Mouse (Mus musculus) erythroid progenitor cell, adult 5-6 weeks (primary cell): ENCODE measurements around the gene Lrp11. TPM values are rescaled to one million over a fixed set of nuclear protein-coding genes. Genes with fewer than 3 reads are reported as not detected.

Source experiments
- ATAC-seq: replicated peaks from 2 replicates; pipeline ENCODE4 v1.8.0; 2016; ENCODE audit warnings: moderate number of reproducible peaks, mild to moderate bottlenecking, moderate TSS enrichment, inconsistent platforms; ENCODE audit not compliant: poor library complexity, low FRiP score, severe bottlenecking
- total RNA-seq, 2 experiments: library from RNA; stranded (forward) in 1 of 2; stranded (reverse) in 1 of 2; fragments of 150-400 nt in 1 of 2; fragments of 186-747, 209-891 nt in 1 of 2; gene quantifications; 2 replicates each; pipeline versions ENCODE4 v1.2.3 to v1.2.4; 2015 to 2017; ENCODE audit warnings: low replicate concordance in 2 of 2

Gene Lrp11
- total RNA-seq, 2 experiments from 2014 or later = not detected

DNA sequence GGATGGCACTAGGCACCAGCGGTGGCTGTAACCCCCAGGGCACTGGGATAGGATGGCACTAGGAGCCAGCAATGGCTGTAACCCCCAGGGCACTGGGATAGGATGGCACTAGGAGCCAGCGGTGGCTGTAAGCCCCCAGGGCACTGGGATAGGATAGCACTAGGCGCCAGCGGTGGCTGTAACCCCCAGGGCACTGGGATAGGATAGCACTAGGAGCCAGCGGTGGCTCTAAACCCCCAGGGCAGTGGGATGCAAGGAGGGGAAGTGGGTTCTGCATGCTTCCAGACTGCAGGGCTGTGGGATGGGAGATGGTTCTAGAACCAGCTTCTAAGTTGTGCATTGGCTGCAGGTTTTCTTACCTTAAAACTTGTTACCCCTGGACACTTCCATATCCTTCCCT, 31.1 kb downstream of the Lrp11 start:
- no peak for ATAC-seq

DNA sequence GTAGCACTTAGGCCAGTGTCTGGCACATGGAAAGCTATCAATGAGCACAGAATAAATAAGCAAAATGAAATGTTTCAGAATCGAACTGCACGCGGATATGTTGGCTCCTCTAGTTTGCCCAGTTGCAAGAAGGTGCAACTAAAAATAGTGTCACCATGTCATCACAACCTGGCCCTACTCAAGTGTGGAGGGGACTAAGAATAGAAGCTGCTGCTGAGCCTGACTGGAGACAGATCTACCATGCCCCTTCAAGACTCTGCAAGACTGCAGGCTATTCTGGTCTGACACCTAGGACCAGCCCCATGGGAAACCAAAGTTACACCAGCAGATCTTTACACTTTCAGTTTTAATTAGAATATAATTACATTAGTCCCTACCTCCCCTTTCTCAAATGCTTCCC, 32.8 kb downstream of the Lrp11 start:
- ATAC-seq = no peak

DNA sequence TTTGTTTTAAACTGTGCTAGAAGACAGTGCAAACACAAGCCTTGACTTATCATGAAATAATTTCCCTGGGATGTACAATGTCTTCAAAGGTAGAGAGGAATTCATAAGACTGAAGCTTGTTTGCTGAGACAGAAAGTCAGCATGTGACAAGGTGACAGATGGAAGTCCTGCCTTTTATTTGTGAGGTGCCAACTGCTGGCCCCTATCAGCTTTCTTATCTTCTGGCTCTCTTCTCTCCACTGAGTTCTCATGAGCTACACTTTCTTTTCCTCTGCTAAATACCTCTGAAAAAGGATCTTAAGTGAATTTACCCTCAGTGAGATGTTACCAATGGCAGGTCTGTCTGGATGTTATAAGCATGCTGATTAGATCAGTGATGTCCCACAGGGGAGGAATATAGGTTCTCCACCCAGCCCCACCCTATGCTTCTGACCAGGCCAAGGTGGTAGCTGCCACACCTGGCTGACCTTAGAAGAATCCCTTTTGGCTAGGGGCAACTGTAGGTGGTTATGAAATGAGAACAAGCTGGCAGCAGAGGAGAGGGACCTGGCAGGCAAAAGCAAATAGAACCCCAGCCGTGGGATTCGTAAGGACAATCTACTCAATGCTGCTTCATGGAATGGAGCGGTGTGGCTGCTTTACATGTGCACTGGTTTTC, 34.4 kb downstream of the Lrp11 start:
- ATAC-seq = no peak

DNA sequence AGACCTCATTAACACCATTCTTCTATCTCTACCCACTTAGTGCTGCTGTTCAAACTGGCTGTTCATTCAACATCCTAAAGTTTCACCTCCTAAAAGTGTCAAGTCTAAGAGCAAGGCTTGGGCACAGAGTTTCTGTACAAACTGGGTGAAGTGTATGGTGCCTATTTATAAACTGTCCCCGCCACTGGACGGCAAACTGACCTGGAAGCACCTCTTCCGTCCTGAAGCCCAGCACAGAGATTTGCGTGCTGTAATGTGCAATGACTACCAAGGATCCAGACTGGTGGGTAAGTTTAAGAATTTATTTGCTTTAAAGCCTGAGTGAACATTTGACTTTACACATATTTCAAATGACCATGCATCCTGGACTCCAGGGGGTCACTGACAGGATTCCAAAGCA, 39.5 kb downstream of the Lrp11 start:
- no peak for ATAC-seq

DNA sequence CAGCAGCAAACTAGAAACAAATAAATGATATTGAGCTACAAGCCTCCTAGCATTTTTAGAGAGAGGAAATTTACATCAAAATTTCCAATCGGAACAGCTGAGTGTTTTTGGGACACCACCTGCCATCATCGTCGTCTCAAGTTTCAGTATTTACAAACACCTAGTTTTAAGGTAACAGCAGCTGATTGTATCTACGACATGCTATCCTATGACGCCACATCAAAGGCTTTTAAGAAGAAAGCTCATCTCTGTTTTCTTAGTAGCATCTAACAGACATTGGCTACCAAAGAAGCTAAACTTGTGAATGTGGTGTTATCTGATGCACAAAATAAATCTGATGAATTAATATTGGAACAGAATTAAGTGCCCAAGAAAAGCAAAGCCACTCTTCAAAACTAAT, 40.7 kb downstream of the Lrp11 start:
- ATAC-seq = no peak

DNA sequence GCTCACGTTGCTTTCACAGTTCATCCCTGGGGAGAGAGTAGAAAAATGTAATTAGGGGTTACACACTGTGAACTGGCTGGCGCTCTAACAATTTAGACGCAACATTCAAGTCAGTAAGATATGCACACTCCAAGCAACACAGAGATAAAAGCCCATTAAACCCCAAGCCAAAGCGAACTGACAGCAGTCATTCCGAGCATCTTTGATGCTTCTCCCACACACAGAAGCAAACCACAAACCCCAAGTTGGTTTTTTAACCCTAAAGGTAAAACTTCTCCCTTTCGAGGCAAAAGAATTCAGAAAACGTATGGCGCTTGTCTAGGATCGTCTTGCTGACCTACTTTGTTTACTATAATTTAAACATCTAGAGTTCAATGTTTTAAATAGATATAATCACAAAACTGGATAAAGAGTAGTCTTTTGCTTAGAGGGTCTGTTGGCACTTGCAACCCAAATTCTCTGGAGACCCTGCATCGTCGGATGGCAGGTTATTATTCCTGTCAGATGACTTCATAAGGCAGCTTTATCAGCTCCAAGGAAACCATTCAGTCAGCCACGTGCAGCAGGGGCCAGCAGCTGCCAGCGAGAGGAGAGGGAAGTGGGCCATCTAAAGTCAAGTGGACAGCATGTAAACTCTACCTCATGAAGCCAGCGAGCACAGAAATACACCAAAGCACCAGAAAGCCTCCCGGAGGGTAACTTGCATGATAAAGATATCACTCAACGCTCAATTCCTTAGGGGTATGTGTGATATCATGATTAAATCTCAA, 41.5 kb downstream of the Lrp11 start:
- ATAC-seq = no peak

DNA sequence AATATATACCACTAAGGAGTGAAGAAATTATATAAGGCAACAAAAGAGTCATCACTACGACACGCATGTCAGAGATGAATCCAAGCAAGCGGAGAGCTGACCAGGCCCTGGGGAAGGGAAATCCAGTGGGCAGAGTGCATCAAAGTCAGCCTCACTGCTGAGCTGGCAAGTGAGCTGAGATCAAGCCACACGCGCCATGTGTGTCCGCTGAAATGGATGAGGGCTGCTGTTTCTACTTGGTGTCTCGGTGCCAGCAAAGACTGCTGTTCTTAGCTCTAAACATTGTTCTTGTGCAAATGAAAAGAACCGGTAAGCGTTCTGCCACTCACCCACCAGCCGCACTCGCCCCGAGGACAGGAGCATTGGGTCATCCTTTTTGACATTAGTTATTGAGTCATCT, 50.8 kb downstream of the Lrp11 start:
- ATAC-seq = no peak

DNA sequence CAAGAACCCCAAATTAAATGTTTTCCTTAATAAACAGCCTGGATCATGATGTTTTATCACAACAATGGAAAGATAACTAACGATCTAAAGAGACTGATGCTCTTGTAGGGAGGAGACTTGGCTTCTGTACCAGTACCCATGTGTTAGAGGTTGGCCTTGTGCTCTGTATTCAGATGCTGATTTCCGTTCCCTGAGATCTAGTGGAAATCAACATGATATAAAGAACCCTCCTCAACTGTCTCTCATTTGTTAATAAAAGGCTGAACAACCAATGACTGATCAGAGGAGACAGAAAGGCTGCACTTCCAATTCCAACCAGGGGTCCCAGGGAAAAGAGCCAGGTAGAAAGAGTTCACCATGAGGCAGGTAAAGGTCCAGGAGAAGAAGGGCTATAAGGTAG, 56.3 kb downstream of the Lrp11 start:
- no peak for ATAC-seq

DNA sequence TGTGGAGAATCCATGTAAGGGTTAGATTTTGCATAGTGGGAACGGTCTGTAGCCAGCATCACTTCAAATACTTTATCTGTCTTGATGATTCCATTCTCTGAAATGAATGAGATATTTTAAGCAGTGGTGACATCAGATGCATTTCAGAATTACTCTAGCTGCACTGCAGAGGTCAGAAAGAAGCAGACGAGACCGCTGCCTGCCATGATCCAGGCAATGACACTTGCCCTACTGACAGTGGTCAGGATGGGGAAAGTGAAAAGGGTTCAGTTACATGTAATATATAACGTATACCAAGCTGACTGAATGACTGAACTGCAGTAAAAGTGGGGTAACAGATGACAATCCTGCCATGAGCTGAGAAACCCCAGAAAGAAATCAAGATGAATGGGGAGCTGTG, 59.5 kb downstream of the Lrp11 start:
- no peak for ATAC-seq

DNA sequence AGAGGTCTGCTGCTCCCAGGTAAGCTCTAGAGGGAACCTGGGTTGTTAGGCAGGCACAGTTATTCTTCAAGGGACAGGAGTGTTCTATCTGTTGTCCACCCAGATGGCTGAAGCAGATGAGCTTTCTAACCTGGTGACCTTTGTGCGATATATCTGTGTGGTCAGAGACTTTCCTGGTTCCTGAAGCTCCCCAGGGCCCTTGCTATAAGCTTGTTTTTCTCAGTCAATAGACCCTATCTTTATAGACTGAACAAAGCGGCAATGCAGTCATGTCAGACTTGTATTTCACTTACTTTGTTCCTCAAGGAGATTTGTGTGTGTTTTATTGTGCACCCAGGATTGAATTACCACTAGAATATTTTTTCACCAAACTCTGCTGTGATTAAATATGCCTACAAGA, 61.5 kb downstream of the Lrp11 start:
- no peak for ATAC-seq

DNA sequence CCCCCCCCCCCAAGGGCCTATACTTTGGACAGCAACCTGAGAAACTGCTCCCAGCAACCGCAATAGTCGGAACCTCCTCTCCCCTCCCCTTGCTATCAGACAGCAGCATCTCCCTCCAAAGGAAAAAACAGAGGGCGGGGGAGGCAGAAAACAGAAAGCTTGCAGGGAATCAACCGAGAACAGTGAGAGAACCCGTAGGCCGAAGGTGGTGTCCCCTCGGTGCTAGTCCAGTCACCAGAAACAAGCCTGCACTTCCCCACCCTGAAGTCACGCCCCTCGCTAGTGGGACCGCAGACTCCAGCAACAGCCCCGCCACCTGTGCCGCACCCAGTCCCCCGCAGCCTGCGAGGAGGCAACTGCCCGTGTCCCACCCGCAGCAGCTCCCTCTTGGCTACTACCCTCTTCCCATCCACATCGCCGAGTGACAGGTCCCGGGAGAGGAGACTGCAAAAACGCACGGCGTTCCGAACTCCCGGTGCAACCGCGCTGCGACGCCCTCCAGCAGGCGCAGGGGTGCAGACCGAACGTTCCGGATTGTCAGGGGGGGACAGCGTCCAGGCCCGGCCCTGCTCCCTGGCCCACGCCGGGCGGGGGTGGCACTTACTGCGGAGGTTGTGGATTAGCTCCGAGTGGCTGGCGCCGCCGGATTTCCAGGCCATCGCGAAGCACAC, 73.0 kb downstream of the Lrp11 start:
- peak; percentile 64 for ATAC-seq

DNA sequence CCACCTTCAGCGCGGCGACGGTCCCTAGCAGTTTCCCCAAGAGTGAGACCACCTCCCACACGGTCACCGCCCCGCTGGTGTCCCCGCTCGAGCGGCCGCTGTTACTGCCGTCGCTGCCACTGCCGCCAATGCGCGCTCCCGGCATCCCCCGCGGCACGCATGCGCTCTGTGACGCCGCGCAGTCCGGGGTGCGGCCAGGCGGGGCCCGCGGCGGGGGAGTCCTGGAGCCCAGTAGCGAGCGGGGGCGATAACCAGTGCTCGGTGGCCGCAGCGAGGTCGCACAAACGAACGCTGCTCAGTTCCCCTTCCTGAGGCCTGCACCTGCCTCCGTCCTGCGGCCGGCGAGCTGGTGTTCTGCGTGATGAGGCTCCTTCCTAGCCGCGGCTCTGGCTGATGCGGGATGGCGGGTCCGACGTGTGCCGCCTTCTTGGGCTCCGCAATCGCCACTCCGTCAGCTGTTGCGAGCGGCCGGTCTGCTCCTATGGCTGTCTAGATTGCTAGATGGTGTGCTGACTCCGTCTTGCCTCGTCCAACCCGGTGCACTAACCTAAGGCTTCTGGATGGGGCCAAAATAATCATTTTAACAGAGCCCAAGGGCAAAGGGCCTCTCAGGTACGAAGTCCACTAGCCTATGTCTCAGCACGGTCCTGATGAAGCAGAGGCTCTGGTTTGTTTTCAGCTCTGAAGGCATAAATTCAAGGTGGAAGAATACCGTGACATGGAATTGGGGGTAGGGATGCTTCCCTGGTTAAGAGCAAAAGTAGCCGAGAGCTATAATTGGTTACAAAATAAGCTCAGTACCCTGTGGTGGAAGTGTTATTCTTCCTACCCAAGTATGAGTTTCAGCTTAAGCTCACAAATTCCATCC, 73.8 kb downstream of the Lrp11 start:
- peak; percentile 77 for ATAC-seq

DNA sequence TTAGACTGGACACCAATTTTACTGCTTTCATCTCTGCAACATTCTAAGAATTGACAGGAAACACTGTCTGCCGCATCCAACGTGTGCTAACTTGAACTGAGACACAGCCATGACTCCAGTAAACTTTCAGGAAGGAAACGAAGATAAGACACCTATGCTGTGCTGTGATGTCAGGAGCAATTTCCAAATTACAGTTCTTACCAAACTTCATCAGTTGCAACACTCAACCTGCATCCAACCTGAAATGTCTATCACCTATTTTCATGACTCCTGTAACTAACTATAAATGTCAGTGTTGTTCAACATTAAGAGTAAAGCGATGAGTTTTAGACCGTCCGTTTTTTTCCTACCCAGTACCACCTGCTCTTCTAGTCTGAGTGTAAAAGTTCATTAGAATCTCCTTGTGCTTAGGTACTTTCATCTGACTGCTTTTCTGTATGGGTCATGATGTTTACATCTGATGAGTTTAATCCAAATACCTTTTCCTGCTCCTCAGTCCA, 74.5 kb downstream of the Lrp11 start:
- ATAC-seq = no peak

DNA sequence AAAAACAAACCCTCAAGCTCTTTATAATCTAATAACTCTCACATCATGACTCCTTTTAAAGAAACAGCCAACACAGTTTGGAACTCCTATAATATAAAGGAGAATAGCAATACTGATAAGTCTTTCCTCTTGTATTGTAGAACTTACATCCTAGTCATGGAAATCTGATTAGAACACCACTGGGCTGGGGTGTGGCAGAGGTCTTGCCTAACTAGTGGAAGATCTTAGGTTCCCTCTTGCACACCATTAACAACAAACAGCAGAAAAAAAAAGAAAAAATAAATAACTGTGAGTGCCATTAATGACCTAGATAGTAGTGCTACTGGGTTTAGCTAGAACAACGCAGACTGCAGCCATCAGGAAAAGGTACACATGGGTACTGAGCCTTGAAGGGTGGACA, 75.3 kb downstream of the Lrp11 start:
- ATAC-seq = no peak

DNA sequence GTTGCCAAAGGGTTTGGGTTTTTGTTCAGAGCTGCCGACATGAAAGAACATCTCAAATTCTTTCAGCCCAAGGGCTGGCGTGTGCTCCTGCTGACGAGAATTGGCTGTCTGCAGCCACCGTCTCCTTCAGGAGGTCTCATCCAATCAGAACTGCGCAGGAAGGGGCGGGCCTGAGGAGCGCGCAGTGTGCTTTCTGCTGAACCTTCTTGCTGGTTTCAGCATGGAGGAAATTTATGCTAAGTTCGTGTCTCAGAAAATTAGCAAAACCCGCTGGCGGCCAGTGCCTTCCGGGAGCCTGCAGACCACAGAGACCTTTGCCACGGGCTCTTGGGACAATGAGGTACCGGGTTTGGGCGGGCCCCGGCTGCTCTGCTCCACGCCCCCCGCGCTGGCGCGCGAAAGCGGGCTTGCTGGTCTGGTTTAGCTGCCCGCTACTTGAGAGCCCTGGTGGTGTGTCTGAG, 77.8 kb downstream of the Lrp11 start, which contains the start of gene Nup43:
Gene Nup43, plus strand, starts transcription at position 162 of the 461 bp plus-strand sequence.
- ATAC-seq = peak; percentile 83

DNA sequence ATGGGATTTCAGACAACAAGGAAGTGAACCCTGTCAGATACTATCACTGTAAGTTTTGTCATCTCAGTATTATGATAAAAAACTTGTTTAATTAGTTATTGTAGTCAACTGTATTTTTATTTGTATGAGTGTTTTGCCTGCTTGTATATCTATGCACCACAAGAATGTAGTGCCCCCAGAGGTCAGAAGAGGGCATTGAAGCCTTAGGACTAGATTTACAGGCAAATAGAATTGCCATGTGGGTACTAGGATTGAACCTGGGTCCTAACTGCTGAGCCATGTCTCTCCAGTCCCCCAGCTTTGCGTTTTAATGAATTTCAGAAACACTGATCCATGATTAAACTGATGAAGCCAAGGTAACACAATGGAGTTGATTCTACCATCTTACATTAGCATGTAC, 84.1 kb downstream of the Lrp11 start:
- peak; percentile 85 for ATAC-seq
